Mouse (Mus musculus): Measurements from ENCODE around the gene Chka.

The Chka gene

GRCm38 (mm10) chr19:3846676-3847604 is 4.6 kb upstream of the Chka start:
- DNase-seq = no peak

GRCm38 (mm10) chr19:3847711-3848110 is 3.9 kb upstream of the Chka start:
- no peak for DNase-seq

- DNase-seq = no peak
Observed at GRCm38 (mm10) chr19:3848207-3848808, 3.3 kb upstream of the Chka start.

GRCm38 (mm10) chr19:3849251-3849650 is 2.3 kb upstream of the Chka start:
- DNase-seq = no peak

GRCm38 (mm10) chr19:3850076-3850475 is 1.5 kb upstream of the Chka start:
- no peak for DNase-seq

- peak; percentile 45 for DNase-seq
Observed at GRCm38 (mm10) chr19:3850847-3851469, 615 bp upstream of the Chka start.

- DNase-seq = peak; percentile 73
Observed at GRCm38 (mm10) chr19:3851979-3852681, 557 bp downstream of the Chka start.

- no peak for DNase-seq
Observed at GRCm38 (mm10) chr19:3853121-3853520, 1.5 kb downstream of the Chka start.

- DNase-seq = no peak
Observed at GRCm38 (mm10) chr19:3853891-3854290, 2.3 kb downstream of the Chka start.

- no peak for DNase-seq
Observed at GRCm38 (mm10) chr19:3855091-3855490, 3.5 kb downstream of the Chka start.

GRCm38 (mm10) chr19:3855601-3856000 is 4.0 kb downstream of the Chka start:
- peak; percentile 44 for DNase-seq

GRCm38 (mm10) chr19:3857220-3857619 is 5.6 kb downstream of the Chka start:
- DNase-seq = no peak

- DNase-seq = no peak
Observed at GRCm38 (mm10) chr19:3862713-3863112, 11.1 kb downstream of the Chka start.

- DNase-seq = no peak
Observed at GRCm38 (mm10) chr19:3864960-3865359, 13.4 kb downstream of the Chka start.

GRCm38 (mm10) chr19:3868290-3868689 is 16.7 kb downstream of the Chka start:
- no peak for DNase-seq

- DNase-seq = no peak
Observed at GRCm38 (mm10) chr19:3871468-3871867, 19.9 kb downstream of the Chka start.

GRCm38 (mm10) chr19:3872373-3872772 is 20.8 kb downstream of the Chka start:
- no peak for DNase-seq

GRCm38 (mm10) chr19:3875045-3875444 is 23.5 kb downstream of the Chka start:
- DNase-seq = no peak

- no peak for DNase-seq
Observed at GRCm38 (mm10) chr19:3880054-3880848, 28.7 kb downstream of the Chka start.

- DNase-seq = no peak
Observed at GRCm38 (mm10) chr19:3882214-3882613, 30.6 kb downstream of the Chka start.

- DNase-seq = no peak
Observed at GRCm38 (mm10) chr19:3884325-3884990, 32.9 kb downstream of the Chka start.

- no peak for DNase-seq
Observed at GRCm38 (mm10) chr19:3889096-3889495, 37.5 kb downstream of the Chka start.
